Mouse (Mus musculus): ENCODE measurements around the gene Gm4924. TPM values are rescaled to one million over a fixed set of nuclear protein-coding genes. Genes with fewer than 3 reads are reported as not detected.

The Gm4924 gene
- 0.13 TPM in 2 replicates for polyA plus RNA-seq (2012)

DNA sequence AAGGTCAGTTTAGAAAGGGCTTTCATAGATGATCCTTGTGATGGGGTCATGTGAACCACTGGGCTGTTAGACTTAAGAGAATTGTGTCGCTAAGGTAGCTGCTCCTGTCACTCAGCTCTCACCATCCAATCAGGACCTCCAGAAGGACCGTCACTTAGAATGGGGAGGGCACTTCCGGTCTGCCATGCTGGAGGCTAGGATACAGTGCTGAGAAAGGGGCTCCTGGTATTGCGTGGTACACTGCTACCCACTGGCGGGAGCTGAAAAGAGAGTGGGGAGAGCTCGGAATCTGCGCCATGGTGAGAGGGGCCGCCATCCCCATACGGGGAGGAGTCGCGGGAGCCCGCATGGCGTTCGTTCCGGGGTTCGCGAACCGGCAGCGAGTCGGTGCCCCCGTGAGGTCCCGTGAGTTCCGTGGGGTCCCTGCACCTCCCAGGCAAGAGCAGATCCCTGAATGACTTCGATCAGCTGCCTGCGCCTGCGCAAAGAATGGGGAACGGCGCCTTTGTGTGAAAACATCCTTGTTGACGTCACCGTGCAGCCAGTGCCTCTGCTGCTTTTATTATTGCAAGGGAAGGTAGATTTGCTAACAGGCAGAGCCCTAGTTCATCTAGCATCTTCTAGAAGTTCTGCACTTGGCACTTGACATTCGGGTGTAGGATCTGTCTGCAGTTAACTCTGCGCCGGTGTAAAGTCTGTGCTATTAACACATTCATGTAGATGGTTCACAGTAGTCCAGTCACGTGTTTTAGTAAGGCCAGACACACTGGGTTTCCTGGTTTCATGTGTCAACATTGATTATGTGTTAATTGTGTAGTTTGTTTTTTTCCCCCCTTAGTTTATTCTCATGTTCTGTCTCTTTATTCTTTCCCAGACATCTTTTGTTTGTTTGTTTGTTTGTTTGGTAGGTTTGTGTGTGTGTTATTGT is at the start of gene Gm4924:
Gene Gm4924 (plus strand): TSS at position 173 of the 928 bp plus-strand sequence.
- no peak for TF ChIP-seq GATA1 (IDR thresholded peaks at IDR 0.05; ENCODE audit: low read length)

DNA sequence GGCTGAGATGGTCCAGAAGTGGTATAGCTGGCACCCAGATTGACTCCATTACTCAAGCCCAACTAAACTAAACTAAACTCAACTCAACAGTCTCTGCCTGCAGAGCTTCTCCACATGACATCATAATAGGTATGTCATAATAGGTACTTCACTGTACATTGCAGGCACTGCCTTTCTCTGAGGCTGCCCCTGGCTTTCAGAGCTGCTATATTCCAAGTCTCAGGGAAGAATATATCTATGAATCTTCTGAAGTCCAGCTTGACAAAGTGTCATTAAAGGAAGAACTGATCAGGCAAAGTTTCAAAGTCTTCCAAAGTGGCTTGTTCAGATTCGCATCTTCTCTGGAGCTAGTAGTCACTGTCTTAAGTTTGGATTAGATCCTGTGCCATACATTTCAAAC is 37.6 kb upstream of the Gm4924 start, which contains the start of gene 4932415D10Rik:
Gene 4932415D10Rik (minus strand): TSS at position 101 of the 400 bp plus-strand sequence.
- TF ChIP-seq GATA1 (IDR thresholded peaks at IDR 0.05; ENCODE audit: low read length), result no peak

DNA sequence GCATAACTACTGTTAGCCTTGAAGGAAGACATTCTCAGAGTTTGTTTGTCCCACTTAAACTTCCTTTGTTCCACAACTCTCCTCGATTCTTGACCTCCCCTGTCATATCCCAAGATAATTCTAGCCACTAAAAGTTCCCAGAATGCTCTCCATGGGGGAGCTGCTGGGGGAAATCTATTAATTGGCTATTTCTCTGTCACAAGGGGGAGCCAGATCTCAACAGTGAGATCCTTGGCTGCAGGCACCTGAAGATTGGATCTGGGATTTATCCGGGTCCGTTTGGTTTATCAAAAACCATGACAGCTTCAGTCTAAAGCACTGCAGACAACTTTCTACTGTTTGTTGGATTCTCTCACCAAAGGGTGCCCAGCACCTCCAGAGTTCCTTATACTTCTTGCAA is 33.9 kb upstream of the Gm4924 start:
- no peak for TF ChIP-seq GATA1 (IDR thresholded peaks at IDR 0.05; ENCODE audit: low read length)

DNA sequence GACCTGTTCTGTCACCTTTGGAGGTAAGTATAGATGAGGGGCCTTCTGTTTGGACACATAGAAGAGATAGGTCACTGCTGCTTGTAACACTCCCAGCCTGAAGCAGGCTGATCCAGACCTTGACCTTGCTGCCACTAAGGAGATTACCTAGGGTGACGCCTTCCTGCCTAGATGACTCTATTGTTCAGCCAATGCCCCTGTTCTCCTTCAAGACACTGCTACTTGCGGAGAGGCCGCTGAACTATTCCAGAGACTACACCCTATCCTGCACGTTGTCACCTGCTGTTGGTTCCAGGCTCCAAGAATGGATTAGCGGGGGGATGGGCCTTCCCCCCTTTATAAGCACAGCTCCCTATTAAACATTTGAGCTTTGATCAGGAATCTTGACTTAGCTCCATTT is 24.2 kb upstream of the Gm4924 start:
- TF ChIP-seq GATA1 (IDR thresholded peaks at IDR 0.05; ENCODE audit: low read length), result no peak

DNA sequence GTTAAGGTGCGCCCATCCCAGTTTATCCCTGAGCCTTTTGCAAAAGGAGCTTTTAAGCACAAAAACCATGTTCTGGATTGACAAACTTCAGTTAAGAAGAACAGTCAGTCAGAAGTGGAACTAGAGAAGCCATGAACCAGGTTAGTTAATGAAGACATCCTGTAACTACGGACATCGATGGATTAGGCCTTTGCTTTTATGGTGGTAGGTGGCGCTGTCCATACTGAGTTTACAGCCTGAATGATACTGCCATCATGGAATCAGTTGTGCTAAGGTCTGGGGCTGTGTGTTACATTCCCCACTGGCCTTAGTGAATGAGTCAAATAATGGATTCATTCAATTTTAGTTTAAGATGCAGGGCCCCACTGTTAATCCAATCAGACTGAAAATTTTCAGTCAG is 1.3 kb downstream of the Gm4924 start:
- no peak for TF ChIP-seq GATA1 (IDR thresholded peaks at IDR 0.05; ENCODE audit: low read length)

DNA sequence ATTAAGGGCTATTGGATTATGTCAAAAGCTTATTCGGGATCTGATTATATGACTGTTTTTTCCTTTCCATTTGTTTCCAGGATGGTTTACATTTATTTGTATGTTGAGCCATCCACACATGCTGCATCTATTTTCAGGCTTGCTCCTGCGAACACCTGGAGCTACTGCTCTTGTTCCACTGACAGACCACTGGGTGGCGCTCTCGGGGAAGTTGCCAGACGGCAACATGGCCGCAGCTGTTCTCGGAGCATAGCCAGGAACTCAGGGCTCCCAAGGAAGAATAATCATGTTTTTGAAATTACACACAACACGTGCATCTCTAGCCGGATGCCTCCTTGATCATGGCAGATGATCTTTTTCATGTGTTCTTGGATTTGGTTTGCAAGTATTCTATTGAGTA is 7.9 kb downstream of the Gm4924 start:
- no peak for TF ChIP-seq GATA1 (IDR thresholded peaks at IDR 0.05; ENCODE audit: low read length)

DNA sequence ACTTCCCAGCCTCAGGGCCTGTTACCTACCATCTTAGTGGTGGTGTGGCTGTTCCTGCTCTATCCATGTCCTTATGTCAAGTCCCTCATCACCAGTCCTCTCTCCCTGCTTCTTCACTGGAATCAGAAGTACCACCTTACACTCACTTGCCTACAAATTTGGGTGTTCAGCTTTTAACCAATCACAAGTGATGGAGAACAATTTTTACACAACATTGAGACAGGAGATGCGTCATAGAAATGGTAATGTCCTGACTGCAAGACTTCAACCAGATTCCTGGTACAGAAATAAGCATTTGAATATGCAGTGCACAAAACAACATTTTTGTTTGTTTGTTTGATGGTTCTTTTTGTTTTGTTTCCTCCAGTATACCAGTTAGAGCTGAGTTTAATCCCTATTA is 28.9 kb downstream of the Gm4924 start:
- TF ChIP-seq GATA1 (IDR thresholded peaks at IDR 0.05; ENCODE audit: low read length), result no peak

DNA sequence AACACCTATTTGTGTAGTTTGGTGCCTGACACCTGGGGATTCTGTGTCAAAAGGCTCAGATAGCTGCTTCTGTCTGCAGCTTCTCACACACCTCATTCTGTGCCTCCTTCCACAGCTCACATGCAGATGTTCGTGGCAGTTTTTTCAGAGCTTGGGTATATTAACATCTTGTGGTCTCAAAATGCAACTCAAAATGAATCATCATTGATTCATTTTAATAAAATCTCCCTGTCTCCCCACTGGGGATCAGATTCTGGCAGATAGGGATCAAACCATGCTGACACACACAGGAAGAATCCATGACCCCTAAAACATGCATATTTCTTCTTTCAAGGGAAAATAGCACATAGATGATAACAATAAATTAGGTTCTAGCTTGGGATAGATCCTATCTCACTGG is 55.5 kb downstream of the Gm4924 start:
- TF ChIP-seq GATA1 (IDR thresholded peaks at IDR 0.05; ENCODE audit: low read length), result no peak

DNA sequence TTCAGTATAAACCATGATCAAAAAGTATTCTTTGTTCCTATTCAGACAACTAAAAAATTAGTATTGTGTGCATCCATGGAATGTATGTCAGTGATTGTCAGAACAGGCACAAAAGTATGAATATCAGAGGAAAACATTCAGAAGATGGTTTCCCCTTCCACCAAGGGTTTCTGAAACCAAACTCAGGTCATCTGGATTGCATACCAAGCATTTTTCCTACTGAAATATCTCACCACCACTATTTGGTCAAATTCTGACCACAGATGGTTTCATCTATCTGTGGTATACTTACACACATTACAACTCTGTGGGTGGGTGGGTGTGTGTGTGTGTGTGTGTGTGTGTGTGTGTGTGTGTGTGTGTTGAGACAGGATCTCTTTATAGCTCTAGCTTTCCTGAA is 69.6 kb downstream of the Gm4924 start:
- TF ChIP-seq GATA1 (IDR thresholded peaks at IDR 0.05; ENCODE audit: low read length), result no peak

Other genes starting within 250 kb of the Gm4924 start
- 0.04 and 0.06 TPM in 2 replicates for gene AU041133, start 226.2 kb upstream of the Gm4924 start, polyA plus RNA-seq (2012)
- gene Zfp938, start 113.0 kb upstream of the Gm4924 start, polyA plus RNA-seq (2012), result 0.25 TPM in 2 replicates
- gene 4932415D10Rik, start 37.7 kb upstream of the Gm4924 start, polyA plus RNA-seq (2012), result not detected in 2 replicates
- not detected in 2 replicates for gene Gm1553, start 138.4 kb downstream of the Gm4924 start, polyA plus RNA-seq (2012)

Measured in G1E-ER4 (cell line).